Mouse (Mus musculus) spleen, postnatal 14 days (tissue): ENCODE results near the gene Hddc3.
"Not testable (repeated sequence)": the region's sequence is repeated elsewhere in the genome, so short reads cannot be mapped to it uniquely, and the experiment has no call there.

Experiments
- DNase-seq, 2 experiments: peaks; one replicate each; pipeline ENCODE4 v3.0.0; 2021 to 2022; ENCODE audit warnings: low spot score in 2 of 2

The Hddc3 gene

GRCm38 (mm10) chr7:80369967-80370431 lies 27.1 kb downstream of the Hddc3 start:
- no peak for DNase-seq

DNA sequence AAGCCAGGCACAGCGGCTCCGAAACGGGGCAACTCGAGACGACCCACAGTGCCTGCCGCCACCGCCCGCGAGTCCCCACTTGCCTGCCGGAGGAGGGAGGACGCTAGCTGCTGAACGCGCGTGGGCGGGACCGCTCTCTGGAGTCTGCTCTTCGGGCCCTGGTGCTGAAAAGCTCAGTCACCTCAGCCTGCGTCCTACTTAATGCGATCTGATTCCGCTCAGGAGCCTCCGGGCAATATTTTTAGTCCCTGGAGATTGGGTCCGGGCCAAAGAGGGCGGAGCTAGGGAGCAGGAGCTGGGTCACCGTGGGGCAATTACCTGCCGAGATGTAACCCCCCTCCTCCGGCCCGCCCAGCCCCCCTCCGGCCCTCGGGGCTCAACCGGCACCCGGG lies 27.7 kb downstream of the Hddc3 start:
- peak; percentile 51 to 68 for DNase-seq

DNA sequence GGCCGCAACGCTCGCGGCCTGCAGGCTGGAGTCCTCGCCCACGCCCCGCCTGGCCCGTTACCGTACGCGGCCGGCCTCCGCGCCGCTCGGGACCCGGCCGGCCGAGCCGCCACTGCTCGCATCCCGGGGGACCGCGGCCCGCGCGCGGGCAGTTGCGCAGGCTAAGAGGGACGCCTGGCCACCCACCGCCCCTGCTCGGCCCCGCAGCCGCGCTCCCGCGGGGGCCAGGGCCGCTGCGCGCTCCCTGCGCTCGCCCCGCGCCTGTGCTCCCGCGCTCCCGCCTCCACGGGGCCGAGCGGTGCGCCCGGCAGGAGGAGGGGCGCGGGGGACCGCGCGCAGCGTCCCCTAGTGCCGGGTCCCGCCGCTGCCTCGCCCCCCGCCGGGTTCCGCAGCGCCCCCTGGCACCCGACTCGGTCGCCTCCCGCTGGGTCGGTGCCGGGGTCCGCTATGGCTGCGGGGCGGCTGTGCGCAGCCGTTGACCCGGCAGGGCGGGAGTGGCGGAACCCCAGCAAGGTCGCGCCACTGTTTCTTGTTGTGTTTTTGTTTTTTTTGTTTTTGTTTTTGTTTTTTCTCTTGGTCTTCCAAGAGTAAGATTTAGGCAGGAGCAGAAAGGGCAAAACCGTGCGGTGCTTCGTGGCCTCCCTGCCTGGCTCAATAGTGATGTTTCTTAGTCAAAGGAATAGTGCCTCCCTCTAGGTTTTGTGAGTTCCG lies 28.3 kb downstream of the Hddc3 start, which contains the start of gene Man2a2:
Man2a2 (minus strand) TSS at position 335 of the 711 bp plus-strand sequence.
- DNase-seq, result peak; percentile 64 to 76

- no peak for DNase-seq
These were observed 29.3 kb downstream of the Hddc3 start for GRCm38 (mm10) chr7:80372166-80372565.

DNA sequence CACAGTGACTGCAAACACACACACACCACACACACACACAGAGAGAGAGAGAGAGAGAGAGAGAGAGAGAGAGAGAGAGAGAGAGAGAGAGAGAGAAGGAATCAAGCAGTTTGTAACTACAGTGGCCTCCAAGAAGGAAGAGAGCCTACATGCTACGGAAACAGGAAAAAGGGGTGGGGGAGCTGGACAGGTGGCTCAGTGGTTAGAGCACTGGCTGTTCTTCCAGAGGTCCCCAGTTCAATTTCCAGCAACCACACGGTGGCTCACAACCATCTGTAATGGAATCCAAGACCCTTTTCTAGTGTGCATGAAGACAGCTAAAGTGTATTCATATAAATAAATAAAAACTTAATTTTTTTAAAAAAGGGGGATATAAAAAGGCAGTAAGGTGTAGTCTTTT lies 29.8 kb downstream of the Hddc3 start:
- no peak for DNase-seq

- DNase-seq, result no peak
These were observed 30.4 kb downstream of the Hddc3 start for GRCm38 (mm10) chr7:80373352-80373751.

DNA sequence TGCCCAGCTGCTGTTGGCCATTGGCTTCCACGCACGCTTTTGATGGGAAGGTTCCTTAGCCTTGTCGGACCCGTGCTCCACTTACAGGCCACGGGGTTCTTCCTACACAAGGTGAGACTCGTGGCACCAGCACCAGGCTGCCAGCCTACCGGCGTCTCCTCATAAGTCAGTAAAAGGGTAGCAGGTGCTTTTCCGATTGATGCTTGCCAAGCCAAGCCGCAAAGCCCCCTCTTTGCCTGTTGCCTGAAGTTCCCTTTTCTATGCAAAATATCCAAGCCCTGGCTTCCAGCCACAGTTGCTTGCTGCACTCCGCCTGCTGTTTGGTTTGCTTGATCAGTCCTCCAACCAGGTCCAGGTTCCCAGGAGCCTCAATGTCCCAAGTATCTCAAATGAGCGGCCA lies 30.9 kb downstream of the Hddc3 start:
- no peak for DNase-seq

DNA sequence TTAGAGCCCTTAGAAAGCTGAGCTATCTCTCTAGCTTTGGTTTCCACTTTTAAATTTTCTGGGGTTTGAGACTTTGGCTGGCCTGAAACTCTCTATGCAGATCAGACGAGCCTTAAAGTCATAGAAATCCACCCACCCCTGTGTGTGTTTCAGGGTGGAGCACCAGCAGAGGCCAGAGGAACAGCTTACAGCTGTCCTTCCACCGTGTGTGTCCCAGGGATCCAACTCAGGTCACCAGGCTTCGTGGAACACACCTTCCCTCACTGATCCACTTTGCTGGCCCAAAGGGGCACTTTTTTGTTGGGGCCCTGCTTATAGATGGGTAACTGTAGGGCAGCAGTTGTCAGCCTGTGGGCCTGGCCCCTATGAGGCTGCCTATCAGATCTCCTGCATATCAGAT lies 31.4 kb downstream of the Hddc3 start:
- no peak for DNase-seq

GRCm38 (mm10) chr7:80374733-80375132 lies 31.8 kb downstream of the Hddc3 start:
- no peak for DNase-seq

- no peak for DNase-seq
These were observed 32.6 kb downstream of the Hddc3 start for GRCm38 (mm10) chr7:80375376-80376039.

DNA sequence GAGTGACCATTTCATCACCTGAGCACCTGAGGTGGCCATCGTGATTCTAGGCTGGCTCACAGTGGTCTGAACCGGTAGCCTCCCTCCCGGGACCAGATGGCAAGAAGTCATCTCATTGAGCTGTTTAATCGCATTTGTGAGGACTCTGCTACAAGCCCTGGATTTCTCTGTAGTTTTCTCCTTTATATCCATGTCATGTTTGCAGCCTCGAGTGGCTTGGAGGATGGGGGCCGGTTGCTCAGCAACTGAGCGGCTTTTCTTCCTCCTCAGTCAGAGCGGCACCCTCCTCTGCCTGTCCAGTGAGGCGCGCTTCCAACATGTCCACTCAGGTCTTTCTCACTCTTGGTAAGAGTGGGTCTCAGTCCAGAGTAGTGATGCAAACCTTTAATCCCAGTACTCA lies 33.3 kb downstream of the Hddc3 start:
- no peak for DNase-seq

DNA sequence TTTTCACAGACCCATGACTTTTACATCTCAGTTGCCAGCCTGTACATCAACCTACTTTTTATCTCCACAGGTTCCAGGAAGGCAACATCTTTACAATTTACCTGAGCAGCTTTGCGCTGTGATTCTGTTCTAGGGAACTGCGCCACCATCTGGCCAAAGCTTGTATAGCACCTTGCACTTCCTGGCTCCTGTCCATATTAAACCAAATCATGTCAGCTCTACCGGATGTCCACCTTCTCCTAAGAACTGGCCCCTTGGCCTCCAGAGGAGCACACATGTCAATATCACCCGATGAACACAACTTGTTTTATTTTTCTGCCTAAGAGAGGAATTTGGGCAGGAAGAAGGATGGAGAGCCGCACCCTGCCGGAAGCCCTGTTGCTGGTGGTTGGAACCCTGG lies 34.6 kb downstream of the Hddc3 start:
- peak in 1 of 2 experiments; percentile 66 for DNase-seq

DNA sequence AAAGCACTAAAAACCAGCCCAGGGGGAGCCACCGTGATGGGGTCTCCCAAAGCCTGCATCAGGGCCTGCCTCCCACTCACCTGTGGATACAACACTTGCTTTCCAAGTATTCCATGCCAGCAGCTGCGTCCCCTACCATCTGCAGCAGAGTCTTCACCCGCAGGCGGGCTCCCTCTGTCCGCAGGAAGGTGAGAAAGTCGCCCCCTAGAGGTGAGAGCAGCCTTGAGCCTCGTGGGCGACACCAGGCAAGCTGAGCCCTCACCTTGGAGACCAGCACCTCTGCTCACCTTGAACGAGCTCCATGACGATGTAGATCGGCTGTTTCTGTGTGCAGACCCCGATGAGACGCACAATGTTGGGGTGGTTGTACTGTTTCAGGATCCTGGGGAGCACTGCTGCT lies 36.6 kb downstream of the Hddc3 start:
- peak in 1 of 2 experiments; percentile 34 for DNase-seq

DNA sequence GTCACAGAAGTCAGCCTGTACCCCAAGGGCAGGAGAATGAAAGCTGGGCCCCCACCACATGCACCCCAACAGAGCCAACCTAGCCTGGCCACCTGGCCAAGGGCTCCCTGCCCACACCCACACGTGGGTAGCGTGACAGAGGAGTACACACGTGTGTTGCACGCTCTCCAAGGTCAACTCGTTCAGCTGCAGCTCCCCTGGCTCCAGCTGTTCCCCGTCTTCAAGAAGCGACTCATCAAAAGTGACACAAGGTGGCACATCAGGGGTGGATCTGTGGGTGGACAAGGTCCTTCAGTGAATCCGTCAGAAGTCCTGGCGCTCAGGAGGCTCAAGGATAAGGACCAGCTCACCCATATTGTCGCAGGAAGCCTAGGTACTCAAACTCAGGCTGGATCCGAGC lies 40.0 kb downstream of the Hddc3 start:
- DNase-seq, result no peak

- peak; percentile 77 to 89 for DNase-seq
These were observed 43.5 kb downstream of the Hddc3 start for GRCm38 (mm10) chr7:80386235-80386930.

DNA sequence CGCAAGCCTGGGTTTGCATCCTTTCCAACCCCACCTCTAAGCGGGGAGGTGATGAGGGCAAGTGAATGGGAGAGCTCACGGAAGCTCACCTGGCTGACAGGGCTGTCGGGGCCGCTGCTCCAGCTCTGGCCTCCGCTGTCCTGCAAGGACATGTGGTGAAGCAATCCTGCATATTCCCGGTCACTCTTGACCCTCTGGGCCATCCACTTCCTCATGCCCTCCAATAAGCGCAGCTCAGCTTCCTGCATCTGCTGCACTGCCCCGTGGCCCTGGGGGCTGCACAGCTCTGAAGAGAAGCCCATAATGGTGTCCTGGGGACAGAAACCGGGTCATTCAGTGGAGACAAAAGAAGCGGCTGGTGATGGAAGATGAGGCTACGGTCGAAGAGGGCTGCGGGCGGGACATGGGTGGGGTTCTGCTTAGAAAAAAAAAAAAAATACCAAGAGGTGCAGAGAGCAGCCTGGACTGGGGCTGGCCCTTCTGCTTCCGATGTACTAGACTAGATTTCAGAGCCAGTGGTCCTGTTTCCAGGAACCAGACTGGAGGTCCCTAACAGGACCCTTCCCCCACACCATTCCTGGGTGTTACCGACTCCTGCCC lies 44.2 kb downstream of the Hddc3 start:
- DNase-seq, result peak in 1 of 2 experiments; percentile 27

DNA sequence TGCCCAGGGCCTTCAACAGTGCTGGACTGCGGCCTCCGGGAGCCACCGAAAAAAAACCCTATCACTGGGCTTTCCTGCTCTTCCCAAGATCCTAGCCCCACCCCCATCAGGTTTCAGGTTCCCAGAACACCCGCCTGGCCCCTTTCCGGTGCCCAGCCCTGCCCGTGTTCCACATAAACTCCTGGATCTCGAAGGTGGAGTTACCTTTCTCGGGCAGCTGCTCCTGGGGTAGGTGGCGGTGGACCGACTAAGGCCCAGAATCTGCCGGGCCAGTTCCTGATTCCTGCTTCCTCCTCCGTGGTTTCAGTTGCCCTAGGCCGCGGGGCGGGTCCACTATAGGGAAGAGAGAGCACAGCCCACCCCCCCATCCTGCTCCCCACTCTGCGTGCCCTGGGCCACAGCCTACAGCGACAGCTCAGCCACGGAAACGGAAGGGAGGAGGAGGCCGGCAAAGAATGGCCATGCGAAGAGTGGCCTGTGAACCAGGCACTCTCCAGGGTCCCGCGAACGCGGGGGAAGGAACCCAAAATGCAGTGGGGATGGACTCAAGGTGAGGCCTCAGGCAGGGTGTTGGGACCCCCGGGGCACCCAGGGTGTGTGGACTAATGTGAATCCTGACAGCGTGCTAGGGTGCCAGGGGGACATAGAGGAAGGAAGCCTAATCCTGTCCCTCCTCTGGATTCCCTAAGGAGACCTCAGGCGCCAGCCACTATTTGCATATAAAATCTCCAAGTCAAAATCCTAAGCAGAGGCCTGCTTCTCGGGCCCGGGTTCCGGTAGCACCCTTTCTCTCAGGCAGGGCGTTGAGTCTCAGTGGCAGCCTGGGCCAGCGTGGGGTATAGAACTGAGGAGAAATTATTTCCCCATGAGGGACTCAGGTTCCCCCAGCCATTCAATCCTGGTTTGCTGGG lies 45.0 kb downstream of the Hddc3 start, which contains the start of gene Fes:
Fes (minus strand) TSS at position 314 of the 911 bp plus-strand sequence.
- DNase-seq, result peak in 1 of 2 experiments; percentile 41

DNA sequence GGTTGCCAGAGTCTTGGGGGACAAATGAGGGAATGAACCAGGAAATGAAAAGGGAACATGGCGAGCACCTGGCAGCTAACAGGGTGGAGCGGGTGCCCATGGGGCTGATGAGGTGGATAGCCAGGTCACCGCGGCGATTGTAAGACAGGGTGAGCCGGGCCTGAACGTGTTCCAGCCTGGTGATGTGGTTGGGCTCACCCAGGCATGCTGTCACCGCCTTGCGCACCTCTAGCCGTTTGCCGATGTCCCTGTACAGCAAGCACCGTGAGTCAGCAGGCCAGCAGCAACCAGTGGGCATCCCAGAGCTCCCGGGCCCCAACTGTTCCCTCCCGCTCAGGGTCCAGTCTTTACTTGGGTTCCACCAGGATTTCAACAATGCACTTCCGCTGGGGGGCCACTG lies 49.2 kb downstream of the Hddc3 start:
- no peak for DNase-seq

GRCm38 (mm10) chr7:80394600-80394999 lies 51.7 kb downstream of the Hddc3 start:
- DNase-seq, result no peak

DNA sequence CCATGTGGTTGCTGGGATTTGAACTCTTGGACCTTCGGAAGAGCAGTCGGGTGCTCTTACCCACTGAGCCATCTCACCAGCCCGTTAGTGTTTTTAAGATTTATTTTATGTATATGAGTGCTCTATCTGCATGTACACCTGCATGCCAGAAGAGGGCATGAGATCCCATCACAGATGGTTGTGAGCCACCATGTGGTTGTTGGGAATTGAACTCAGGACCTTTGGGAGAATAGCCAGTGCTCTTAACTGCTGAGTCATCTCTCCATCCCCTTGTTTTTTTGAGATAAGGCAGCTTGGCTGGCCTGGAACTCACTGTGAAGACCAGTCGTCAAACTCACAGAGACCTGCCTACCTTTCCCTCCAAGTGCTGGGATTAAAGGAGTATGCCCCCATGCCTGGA lies 53.5 kb downstream of the Hddc3 start:
- DNase-seq, result not testable (repeated sequence)

DNA sequence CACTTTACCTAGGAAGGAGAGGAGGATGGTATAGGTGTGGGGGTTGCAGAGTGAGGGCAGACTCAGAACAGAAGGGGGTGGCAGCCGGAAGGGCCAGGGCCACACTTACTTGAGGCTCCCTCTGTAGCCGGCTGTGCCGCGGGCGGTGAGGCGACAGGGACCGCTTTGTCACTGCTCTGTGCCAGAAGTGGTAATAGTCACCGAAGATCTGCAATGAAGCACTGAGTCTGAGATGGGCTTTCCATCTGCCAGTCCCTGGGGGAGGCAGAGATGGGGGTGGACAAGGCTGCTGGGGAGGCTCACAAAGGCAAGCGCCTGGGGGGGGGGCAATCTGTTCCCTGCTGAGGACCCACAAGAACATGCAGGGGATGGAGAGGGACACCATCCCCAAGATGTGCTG lies 55.1 kb downstream of the Hddc3 start:
- DNase-seq, result no peak
